ENCODE assay signal across 20 mouse cellular contexts in the genomic region with DNA sequence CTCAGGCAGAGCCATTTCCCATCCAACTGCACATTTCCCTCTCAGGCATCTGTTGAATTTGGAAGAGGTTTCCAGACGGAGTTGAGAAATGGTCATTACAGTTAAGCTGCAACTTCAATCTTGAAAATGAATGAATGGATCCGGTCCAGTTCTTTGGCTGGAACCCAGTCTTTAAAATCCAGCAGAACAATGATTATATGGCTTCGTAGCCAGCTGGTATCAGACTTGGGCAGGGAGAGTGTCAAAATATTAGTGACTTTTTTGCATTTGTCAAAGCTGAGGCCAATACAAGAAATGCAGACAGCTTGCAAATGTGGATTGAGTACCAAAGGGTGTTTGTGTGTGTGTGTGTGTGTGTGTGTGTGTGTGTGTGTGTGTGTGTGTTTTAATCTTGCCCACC.
A peak's percentile ranks its signal among the peaks of the same experiment; 100 is the strongest.
DNase-seq lines count a peak whose midpoint lies in the region; ATAC-seq and TF ChIP-seq lines count a peak whose summit lies in the region.
"Had no signal": no experiment of that assay in that cellular context is flagged by ENCODE, and none has a peak within 500 bp of the region (broad histone marks: within the 10 kb centered on the region; RNA-seq: fewer than 3 reads in every experiment).

No protein-coding gene starts in this region.

- no peak for TF ChIP-seq CTCF in lung, embryonic 14.5 days (IDR thresholded peaks at IDR 0.05; ENCODE audit: low read depth)

- WGBS in lung, embryonic 14.5 days = 38% methylated on average over 3 of the region's 3 CpGs

- H3K4me2 ChIP-seq in lung, embryonic 14.5 days = no peak overlapping the region
- H3K4me2 ChIP-seq: intestine, embryonic 15.5 days; limb, embryonic 15.5 days had no signal

- no peaks in the 10 kb centered on the region for H3K4me1 ChIP-seq in lung, embryonic 14.5 days (ENCODE audit: insufficient read depth)
- H3K4me1 ChIP-seq: intestine, embryonic 15.5 days; limb, embryonic 15.5 days had no signal

- peak; percentile 11 to 18 for DNase-seq in heart, adult 18-20 months
- DNase-seq in heart, adult 11 months = no peak
- DNase-seq in lung, embryonic 14.5 days = peak; percentile 45
- no peak for DNase-seq in lung, adult 18-20 months
- peak; percentile 59 for DNase-seq in brain, embryonic 18.5 days (ENCODE audit: low read depth, low spot score)
- DNase-seq in gonadal fat pad, adult 2 months (ENCODE audit: low read depth) = peak; percentile 49
- DNase-seq in embryo, embryonic 10.5 days (ENCODE audit: low spot score) = no peak
- DNase-seq: adrenal gland, postnatal 25 days; cerebellum, adult 11-12 months; gastrocnemius, postnatal 14 days; kidney, postnatal 10 days; layer of hippocampus, postnatal 36 days; midbrain, embryonic 14.5 days; right cerebral cortex, postnatal 4 days; thymus, postnatal 25 days had no signal

- H3K9ac ChIP-seq in lung, embryonic 14.5 days = no peak overlapping the region
- H3K9ac ChIP-seq: intestine, embryonic 15.5 days; limb, embryonic 15.5 days had no signal

- no peaks in the 10 kb centered on the region for H3K36me3 ChIP-seq in lung, embryonic 14.5 days (ENCODE audit: insufficient read depth)
- H3K36me3 ChIP-seq: hindbrain, embryonic 10.5 days; intestine, embryonic 15.5 days; limb, embryonic 15.5 days had no signal

- no peaks in the 10 kb centered on the region for H3K9me3 ChIP-seq in lung, embryonic 14.5 days (ENCODE audit: low read depth, low read length)
- H3K9me3 ChIP-seq: hindbrain, embryonic 10.5 days; intestine, embryonic 15.5 days; limb, embryonic 15.5 days had no signal

- ATAC-seq in lung, embryonic 14.5 days (ENCODE audit: insufficient read depth) = no peak
- no peak for ATAC-seq in erythroblast, adult 5-6 weeks (replicated peaks; ENCODE audit: low FRiP score, poor library complexity, severe bottlenecking)
- ATAC-seq: intestine, embryonic 15.5 days had no signal

- no peaks in the 10 kb centered on the region for H3K27me3 ChIP-seq in lung, embryonic 14.5 days (ENCODE audit: insufficient read depth, low read length)
- H3K27me3 ChIP-seq: intestine, embryonic 15.5 days; limb, embryonic 15.5 days had no signal

- H3K27ac ChIP-seq in lung, embryonic 14.5 days (ENCODE audit: low read depth) = no peak overlapping the region
- H3K27ac ChIP-seq: hindbrain, embryonic 10.5 days; intestine, embryonic 15.5 days; limb, embryonic 15.5 days had no signal

- H3K4me3 ChIP-seq in lung, embryonic 14.5 days (ENCODE audit: low read depth, low read length) = no peak overlapping the region
- H3K4me3 ChIP-seq: erythroblast, embryonic 14.5 days; hindbrain, embryonic 10.5 days; intestine, embryonic 15.5 days; limb, embryonic 15.5 days had no signal

Comparison
In these comparisons a context has a peak if more than half of its experiments do, and no peak if none do; other contexts are left out.
1. DNase-seq: peak in heart, adult 18-20 months (2 of 2), lung, embryonic 14.5 days (single experiment), brain, embryonic 18.5 days (single experiment) and gonadal fat pad, adult 2 months (single experiment); none in heart, adult 11 months (single experiment), lung, adult 18-20 months (0 of 2) and embryo, embryonic 10.5 days (single experiment).